Mouse (Mus musculus): Measurements from ENCODE around the gene Zbtb8a.

Gene Zbtb8a

DNA sequence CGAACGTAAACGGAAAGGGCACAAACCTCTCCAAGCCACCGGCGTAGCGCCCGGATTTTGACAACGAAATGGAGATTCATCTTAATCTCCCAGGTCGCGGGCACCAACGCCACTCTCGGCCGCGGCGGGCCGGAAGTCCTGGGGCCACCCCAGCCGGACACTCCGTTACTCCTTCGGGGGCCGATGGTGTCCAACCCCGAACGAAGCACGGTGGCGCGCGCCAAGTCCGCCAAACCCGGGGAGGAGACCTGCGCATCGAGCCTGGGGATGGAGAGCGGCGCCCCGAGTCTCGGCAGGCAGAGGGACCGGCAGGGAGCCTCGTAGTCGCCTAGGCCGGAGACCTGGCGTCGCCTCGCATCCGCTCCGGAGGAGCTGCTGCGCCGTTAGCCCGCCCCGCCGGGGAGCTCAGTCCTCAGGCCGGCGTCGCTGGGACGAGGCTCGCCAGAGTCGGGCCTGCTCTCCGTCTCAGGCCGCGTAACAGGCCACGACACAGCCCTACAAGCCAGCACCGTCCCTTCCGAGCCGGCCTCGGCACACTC lies 43.2 kb downstream of the Zbtb8a start:
- DNase-seq (ENCODE audit: extremely low spot score) = no peak

DNA sequence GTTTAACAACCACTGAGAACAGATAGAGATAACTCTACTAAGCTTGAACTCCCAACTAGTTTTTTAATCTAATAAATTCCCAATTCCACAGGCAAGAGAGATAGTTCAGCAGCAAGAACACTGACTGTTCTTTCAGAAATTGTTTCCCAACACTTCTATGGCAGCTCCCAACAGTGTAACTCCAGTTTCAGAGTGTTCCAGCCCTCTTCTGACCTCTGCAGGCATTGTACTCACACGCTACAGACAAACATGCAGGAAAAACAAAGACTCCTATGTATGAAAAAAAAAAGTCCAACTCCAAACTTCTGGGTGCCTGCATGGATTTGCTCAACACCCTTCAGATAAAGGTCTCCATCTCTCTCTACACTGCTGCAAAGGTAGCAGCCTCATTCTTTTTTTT lies 45.1 kb downstream of the Zbtb8a start:
- DNase-seq (ENCODE audit: extremely low spot score) = no peak

GRCm38 (mm10) chr4:129326191-129326590 lies 51.7 kb downstream of the Zbtb8a start:
- DNase-seq (ENCODE audit: extremely low spot score) = no peak

- DNase-seq (ENCODE audit: extremely low spot score) = no peak
Measured at GRCm38 (mm10) chr4:129324756-129325155, 53.2 kb downstream of the Zbtb8a start.

DNA sequence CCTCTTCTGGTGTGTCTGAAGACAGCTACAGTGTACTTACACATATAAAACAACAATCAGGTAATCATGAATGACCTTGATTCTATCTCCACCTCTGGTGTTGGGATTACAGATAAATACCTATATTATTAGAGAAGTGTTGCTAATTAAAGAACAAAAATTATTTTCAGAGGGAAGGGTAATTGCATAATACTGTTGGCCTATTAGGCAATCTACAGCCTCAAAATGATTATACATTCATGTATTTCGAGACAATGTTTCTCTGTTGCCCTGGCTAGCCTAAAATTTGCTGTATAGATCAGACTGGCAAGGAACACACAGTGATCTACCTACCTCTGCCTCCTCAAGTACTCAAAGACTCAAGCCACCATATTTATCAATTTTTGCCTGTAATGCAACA lies 54.4 kb downstream of the Zbtb8a start:
- no peak for DNase-seq (ENCODE audit: extremely low spot score)

DNA sequence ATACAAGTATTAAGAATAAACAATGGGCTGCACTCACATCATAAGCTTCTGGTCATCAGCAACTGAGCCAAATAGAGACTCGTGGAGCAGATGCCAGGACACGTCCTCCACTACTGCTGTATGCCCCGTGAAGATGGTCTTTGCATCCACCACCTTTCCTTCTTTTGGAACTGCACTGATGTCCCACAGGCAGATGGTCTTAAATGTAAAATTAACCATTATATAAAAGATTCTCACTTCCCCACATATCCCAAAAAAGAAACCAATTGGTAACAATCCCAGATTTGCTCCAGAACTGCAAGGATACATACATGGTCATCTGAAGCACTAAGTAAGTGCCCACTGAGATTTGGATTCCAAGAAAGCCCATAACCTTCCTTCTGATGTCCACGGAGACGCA lies 55.9 kb downstream of the Zbtb8a start:
- no peak for DNase-seq (ENCODE audit: extremely low spot score)

DNA sequence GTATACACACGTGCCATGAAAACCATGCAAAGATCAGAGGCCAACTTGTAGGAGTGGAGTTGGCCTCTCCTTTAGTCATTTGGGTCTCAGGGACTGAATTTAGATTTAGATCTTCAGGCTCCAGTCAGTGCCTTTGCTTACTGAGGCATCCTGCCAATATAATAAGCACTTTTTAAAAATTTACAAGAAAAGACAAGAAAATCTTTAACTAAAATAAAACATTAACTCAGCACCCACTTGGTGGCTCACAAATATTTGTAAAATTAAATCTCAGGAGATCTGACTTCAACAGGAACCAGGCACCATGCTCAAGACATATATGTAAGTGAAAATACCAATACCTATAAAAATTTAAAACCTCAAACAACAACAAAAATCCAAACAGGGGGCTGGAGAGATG lies 57.0 kb downstream of the Zbtb8a start:
- no peak for DNase-seq (ENCODE audit: extremely low spot score)

DNA sequence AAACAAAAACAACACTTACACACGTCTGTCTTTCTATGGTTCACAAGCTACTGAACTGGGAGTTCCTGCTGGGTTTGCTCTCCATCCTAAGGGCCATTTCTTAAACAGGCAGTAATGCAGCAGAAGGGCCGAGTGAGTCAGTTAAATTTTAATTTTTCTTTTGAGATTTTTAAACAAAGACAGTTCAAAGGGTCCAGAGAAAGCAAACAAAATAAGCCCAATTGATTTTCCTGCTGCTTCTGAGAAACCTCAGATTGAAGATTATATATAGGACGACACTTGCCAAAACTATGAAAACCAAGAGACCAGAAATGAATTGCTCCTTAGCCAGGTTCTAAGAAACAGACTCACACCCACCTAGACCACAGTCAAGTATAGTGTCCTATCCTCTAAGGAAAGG lies 64.0 kb downstream of the Zbtb8a start:
- no peak for DNase-seq (ENCODE audit: extremely low spot score)

GRCm38 (mm10) chr4:129307936-129308335 lies 70.0 kb downstream of the Zbtb8a start:
- no peak for DNase-seq (ENCODE audit: extremely low spot score)

- DNase-seq (ENCODE audit: extremely low spot score) = no peak
Measured at GRCm38 (mm10) chr4:129304306-129304705, 73.6 kb downstream of the Zbtb8a start.

GRCm38 (mm10) chr4:129303816-129304215 lies 74.1 kb downstream of the Zbtb8a start:
- no peak for DNase-seq (ENCODE audit: extremely low spot score)
